Mouse (Mus musculus) left cerebral cortex, postnatal 25 days (tissue): Measurements from ENCODE around the gene Stxbp5l. TPM values are rescaled to one million over a fixed set of nuclear protein-coding genes. Genes with fewer than 3 reads are reported as not detected.
A peak's percentile ranks its signal among the peaks of the same experiment; 100 is the strongest.
"Not testable (repeated sequence)": the region's sequence is repeated elsewhere in the genome, so short reads cannot be mapped to it uniquely, and the experiment has no call there.

Experiments used
- DNase-seq, 2 experiments: peaks; one replicate each; pipeline ENCODE4 v3.0.0; 2022; ENCODE audit warnings: low spot score in 2 of 2, mixed read lengths in 1 of 2
- intact Hi-C: fragments of 180-260 bp; cut with DNase I; formaldehyde crosslinking; loops from one replicate; pipeline ENCODE4 v1.15.1; 2025
- total RNA-seq, 2 experiments: library from RNA; stranded (reverse); gene quantifications; 2 replicates each; pipeline ENCODE4 v1.2.3; 2021

Stxbp5l gene
- 100 to 1,000 TPM; 103 to 114 TPM for total RNA-seq

DNA sequence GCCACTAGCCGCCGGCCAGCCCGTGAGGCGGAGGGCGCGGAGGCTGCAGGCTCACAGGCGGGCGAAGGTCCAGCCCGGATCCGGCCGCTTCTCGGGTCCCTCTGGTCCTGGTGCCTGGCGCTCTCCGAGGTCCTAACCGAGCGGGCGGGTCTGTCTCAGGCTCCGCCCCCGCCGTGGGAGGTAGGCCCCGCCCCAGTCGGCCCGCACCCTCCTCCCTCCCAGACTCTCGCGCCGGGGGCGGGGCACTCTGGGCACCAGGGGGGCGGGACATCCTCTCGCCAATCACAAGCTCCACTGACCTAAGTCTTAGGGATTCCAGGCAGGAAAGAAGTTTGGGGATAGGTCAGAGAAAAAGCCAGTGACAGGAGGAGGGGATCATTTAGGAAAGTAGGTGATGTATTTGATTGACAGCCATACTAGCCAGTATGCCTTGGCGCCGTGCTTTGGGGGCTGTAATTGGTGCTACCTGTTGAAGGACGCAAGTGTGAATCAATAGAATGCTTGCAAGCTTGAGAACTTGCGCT lies at the start of gene Stxbp5l:
Stxbp5l (minus strand) TSS at position 142 of the 524 bp plus-strand sequence.
- DNase-seq = peak; percentile 96 to 98
- intact Hi-C loops = loop anchor here (2.0 to 10.0 kb wide), 3 partner anchors 122 to 298 kb away; partner anchors contain the start of gene Ndufb4

DNA sequence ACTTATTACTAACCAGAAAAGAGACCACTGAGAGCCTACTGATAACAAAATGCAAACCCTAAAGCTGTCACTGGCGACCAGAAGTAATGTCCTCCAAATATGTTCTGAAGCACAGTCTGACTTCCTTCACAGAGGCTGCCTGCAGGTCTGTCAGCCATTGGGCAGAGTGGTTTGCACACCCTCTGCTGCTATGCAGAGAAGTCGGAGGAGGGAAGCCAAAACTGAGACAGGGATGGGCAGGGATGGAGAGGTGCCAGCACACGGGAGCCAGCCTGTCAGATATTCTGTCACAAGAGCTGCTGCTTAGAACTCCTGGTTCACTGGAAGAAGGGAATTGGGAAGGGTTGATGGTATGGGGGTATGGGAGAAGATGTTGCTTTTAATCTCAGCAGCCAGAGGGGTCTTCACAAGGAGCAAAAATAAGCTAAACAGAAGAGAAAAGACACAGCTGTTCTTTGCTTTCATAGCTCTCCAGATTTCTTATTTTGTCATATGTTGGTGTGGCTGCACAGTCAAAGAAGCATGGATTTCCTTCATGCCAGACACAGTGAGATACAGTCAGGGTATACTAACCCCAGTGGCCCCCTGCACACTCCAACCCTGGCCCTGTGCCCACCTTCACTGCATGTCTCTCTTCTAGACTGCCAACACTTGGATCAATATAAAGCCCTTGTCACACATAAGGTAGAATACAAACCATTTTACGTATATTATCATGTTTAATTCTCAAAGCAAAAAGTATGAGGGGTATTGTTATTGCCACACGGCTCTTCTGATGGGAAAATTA lies 48.8 kb upstream of the Stxbp5l start:
- intact Hi-C loops = loop anchor here (5.0 kb wide), 1 partner anchor 99 kb away; no protein-coding TSS in a partner anchor
- DNase-seq = peak; percentile 35 to 86

DNA sequence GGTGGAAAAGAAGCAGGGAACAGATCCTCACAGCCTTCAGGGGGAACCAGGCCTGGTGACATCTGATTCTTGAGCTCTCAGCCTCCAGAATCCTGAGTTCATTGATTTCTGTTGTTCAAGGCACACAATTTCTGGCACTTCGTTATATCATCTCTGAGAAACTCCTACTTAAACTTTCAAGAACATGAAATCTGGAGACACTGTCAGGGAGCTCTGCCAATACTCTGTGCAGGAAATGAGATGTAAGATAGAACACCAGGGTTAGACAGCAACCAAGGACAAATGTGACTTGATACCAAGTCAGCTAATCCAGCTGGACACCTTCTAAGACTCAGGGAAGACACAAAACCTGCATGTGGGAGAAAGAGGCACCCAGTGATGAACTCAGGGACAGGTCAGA lies 40.7 kb upstream of the Stxbp5l start:
- intact Hi-C loops = loop anchor here (2.0 kb wide), 1 partner anchor 23 kb away; no protein-coding TSS in a partner anchor
- peak in 1 of 2 experiments; percentile 65 for DNase-seq

DNA sequence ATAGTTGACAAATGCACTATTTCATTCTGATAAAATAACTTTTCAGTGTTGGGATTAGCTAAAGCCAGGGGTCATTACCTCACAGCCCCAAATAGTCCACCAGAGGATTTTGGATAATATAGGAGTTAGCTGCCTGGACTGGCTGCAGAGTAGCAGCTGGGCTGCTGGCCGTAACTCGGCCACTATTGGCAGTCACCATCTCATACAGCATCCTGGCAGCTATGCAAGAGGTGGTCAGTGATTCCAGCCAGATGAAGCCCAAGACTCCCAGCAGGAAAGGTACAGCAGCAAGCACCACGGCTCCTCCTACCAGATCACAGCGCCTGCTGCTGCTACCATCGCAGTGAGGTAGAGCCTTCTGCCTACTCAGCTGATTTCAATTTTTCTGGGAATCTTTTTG lies 38.1 kb upstream of the Stxbp5l start:
- intact Hi-C loops = no loop called here
- DNase-seq = no peak

DNA sequence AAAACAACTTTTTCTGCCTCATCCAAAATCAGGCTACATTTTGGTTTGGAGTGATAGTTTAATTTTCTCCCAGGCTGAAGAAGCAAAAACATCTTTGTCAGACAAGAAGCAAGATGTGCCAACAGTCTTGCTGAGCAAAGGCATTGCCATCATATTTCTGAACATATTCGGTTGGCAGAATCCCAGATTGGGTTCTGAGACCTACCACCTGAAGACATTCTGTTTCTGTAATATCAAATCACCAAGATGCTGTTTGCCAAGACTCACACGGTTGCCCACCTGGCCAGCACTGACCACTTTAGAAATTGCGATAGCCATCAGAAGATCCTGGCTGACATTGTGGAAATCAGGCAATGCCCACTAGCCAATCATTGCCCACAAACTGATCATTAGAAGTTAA lies 37.1 kb upstream of the Stxbp5l start:
- DNase-seq = no peak
- intact Hi-C loops = no loop called here

DNA sequence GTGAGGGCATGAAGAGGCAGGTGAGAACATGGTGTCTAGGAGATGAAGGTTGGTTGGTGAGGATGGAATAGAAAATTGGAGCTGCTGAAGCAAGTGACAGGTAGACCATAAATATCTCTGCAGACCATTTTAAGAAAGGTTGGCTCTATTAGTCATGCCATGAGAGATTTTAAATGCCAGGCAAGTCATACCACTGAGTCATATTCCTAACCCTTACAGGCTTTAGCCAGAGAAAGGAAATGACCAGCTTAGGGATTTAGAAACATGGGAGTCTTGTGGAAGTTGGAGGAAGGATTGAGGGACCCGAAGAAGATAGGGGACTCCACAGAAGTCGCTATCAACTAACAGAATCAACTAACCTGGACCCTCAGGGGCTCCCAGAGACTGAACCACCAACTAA lies 35.8 kb upstream of the Stxbp5l start:
- DNase-seq = no peak
- intact Hi-C loops = no loop called here

DNA sequence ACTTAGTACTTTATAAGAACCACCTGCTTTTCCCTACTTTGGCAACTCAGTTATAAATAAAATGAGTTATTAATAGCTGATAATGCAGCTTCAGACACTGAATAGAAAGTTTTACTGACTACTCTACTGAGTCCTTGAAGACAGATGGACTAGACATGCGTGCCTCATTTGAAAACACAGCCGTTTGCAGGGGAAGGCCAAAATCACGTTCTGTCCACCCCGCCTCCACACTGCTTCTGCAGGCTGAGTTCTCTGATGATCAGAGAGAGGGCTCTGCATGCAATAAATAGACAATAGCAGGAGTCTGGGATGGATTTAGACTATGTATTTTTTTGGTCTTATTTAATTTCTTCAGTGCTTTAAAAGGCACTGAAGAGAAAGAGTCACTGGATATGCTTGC lies 20.8 kb upstream of the Stxbp5l start:
- DNase-seq = peak in 1 of 2 experiments; percentile 52

DNA sequence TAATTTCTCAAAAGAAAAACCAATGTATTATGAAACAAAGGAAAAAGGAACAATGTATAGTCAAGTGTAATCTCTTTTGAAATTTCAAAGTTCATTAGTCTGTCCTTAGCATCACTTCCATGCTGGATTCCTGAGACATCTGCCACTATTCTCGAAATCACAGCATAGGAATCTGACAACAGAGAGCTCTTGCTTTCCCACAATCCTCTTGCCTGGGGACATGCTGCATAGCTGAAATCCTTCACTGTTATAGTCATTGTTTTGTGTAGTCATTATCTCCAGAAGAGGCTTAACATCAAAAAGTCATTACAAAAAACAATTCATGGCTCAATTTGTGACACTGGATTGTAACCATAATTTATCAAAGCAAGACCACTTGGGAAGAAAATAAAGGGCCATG lies 20.2 kb upstream of the Stxbp5l start:
- no peak for DNase-seq
- intact Hi-C loops = no loop called here

More for the DNA sequence above, 20.8 kb upstream of the Stxbp5l start:
- intact Hi-C loops = no loop called here

DNA sequence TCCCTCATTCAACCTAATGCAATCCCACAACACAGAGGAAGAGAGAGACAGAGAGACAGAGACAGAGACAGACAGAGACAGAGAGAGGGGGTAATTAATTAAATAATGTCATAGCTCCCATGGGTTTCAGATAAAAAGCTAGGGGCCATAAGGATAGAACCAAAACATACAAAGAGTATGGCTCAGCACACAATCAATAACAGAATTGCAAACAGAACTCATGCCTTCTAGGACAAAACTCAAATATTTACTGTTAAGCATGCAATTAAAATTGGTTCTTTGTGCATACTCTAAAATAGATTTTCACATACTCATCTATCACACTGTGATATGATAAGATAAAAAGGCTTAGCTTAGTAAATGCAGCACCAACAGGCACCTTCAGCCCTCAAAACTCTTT lies 5.2 kb upstream of the Stxbp5l start:
- intact Hi-C loops = loop anchor here (10.0 kb wide), 1 partner anchor 265 kb away; the partner anchor contains the start of gene Ndufb4

DNA sequence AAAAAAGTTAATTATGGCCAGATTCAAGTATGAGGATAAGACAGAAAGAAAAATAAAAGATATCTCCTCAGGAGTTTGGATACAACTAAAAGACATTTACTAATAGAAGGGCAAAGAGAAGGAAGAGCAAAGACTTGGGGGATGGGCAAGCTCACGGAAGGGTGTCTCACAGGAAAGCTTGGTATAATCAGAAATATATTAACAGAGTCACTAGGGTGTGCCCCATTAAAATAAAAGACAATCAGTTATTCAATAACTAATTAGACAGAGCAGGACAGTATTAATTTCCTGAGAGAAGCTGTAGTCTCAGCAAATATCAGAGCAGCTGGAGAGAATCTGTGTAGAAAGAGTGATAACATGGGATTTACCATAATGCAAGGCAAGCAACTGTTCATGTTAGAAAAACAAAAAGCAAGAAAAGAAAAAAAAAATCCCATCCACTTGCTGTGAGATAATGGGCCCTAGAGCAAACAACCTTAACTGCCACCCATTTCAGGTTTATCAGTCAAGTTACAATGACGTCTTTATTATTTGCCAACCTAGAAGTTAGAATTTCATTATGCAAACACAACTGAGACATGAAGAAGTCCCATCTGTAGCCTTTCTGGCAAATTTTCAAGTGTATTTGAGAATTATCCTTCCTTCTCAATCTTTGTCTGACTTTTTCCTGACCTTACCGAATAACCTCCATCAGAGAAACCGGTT lies 4.6 kb upstream of the Stxbp5l start:
- intact Hi-C loops = loop anchor here (10.0 kb wide), 1 partner anchor 265 kb away; the partner anchor contains the start of gene Ndufb4
- DNase-seq = no peak

More for the DNA sequence above, 5.2 kb upstream of the Stxbp5l start:
- DNase-seq = no peak

DNA sequence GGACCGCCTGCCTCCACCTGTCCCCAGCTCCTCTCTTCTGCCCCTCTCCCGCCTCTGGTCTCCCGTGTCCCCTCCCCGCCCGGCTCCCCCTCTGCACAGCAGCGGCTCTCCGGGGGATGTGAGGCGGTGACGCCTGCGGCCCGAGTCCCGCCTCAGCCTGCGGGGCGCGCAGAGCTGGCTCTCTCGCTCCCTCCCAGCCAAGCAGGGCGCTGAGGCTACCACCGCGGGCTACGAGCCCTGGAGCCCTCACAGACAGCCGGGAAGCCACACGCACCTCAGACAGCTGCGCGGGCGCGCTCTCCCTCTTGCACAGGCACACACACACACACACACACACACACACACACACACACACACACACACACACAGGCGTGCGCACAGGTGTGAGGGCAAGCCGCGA lies 393 bp downstream of the Stxbp5l start:
- DNase-seq = peak; percentile 68 to 71
- intact Hi-C loops = loop anchor here (2.0 to 10.0 kb wide), 3 partner anchors 123 to 298 kb away; partner anchors contain the start of gene Ndufb4

DNA sequence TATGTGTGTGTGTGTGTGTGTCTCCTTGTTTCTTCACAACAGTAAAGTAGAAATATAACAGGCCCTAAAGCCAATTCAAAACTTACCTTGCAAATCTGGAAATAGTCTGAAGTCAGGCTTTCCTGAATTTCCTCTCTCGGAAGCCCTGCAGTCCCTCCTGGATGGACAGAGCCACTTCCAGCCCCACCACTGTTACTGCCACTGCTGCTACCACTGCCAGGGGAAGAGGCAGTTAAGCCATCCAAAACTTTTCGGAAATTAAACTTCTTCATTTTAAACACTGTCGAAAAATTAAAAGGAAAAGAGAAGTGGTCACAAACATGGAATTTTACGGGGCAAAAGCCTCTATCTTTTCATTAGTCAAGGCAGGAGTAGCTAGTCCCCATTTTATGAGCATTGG lies 1.3 kb downstream of the Stxbp5l start:
- intact Hi-C loops = loop anchor here (5.0 to 10.0 kb wide), 2 partner anchors 124 to 271 kb away; partner anchors contain the start of gene Ndufb4
- no peak for DNase-seq

DNA sequence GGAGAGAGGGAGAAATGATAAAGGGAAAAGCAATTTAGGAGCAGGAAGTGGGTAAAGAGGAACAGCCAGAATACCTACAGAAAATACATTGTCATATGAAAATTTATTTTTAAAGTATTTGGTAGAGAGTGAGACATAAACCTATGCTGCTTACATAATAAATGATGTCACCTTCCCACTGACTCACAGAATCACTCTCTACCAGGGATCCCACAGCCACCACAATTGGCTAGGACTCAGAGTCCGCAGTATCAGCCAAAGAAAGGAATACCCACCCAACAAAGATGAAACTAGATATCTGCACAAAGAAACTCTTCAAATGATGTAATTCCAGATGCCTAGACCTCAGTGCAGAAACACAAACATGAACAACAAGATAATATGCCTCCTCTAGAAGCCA lies 12.0 kb downstream of the Stxbp5l start:
- intact Hi-C loops = no loop called here
- peak in 1 of 2 experiments; percentile 65 for DNase-seq

DNA sequence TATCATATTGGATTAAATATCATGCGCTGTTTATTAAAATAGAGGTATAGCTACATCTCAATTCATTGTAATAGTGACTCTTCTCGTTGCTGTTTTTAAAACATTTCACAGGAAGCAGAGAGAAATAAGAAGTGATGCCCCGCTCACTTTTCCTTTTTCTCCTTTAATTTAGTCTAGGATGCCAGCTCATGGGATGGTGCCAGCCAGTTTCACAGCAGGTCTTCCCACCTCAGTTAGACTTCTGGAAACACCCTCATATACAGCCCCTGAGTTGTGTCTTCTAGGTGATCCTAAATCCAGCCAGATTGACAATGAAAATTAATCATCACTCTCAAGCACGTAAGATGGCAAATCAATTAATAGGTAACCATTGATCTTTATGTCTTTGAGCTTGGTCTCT lies 17.3 kb downstream of the Stxbp5l start:
- intact Hi-C loops = no loop called here
- DNase-seq = peak in 1 of 2 experiments; percentile 6

DNA sequence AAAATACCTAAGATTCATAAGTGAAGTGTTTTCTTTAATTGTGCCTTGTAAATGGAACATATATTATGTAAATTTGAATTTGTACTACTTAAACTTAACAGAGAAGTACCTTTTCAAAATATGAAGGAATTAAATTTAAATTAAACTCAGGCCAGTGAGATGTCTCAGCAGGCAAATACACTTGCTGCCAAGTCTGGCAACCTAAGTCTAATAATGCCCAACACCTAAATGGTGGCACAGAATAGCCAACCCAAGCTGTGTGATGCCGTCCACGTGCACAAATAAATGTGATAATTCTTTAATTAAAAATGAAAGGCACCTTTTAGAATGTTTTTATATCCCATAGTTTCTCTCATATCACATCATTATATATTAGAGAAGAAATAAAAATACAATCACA lies 20.8 kb downstream of the Stxbp5l start:
- intact Hi-C loops = no loop called here
- DNase-seq = no peak

DNA sequence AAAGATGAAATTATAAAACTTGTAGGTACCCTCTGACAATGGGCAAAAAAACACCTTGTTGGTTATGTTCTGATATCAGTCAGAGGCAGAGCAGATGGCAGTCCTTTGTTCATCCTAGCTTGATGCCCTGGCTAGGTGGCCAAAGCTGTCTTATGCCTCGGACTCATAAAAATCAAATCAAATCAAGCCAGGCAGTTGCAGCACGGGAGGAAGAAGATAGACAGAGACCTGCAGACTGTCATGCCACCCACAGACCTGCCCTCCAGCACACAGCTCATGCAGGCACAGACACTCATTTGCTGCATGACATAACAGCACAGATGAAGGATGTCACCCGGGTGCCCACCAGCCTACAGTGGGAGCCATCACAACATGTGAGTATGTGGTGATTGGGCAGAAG lies 29.1 kb downstream of the Stxbp5l start:
- intact Hi-C loops = no loop called here
- no peak for DNase-seq

DNA sequence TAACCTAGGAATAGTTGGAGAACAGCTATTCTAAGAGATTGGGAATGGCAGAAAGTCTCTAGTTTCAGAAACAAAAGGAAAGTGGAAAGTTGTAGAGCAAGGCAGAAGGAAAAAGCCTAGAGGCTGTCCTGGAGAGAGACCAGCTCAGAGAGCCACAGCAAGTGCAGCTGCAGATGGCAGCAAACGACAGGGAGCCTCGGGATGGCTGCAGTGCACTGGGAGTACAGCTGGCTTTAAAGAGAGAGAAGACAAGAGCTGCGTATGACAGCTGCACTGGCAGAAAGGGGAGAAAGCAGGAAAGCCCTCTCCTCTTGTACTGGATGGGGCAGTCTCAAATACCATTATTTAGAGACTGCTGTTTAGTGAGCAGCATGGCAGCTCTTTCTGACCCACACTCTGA lies 37.7 kb downstream of the Stxbp5l start:
- peak in 1 of 2 experiments; percentile 33 for DNase-seq
- intact Hi-C loops = no loop called here

DNA sequence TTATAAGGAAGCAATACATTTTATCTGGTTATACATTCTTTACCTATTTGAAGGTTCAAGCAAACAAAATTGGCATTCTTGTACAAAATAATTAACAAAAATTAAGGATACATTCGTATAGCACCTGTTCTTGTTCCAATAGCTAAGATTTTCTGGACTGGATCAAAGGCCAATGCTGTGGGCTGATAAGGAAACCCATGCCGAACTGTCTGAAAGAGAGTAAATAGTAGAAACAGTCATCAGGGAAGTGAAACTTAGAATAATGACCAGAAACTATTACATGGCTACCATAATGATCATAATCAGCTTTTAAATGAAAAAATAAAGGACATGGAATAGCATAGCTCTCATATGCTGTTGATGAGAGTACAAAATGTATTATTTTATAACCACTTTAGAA lies 39.8 kb downstream of the Stxbp5l start:
- intact Hi-C loops = no loop called here

DNA sequence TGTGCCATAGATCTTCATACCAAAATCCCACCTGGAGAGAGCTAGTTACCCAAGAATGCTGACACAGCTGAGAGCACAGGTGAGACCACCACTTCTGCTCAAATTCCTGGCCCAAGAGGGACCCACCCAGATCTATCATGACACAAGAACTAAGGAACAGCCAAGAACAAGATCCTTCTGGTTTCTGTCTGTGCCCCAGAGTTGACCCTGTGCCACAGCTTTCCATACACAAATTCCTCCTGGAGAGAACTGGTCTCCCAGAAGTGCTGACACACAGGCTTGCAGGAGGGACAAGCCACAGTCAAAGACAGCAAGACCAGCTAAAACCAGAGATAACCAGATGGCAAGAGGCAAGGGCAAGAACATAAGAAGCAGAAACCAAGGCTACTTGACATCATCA lies 43.3 kb downstream of the Stxbp5l start:
- intact Hi-C loops, DNase-seq: not testable (repeated sequence)

More for the DNA sequence above, 39.8 kb downstream of the Stxbp5l start:
- no peak for DNase-seq

DNA sequence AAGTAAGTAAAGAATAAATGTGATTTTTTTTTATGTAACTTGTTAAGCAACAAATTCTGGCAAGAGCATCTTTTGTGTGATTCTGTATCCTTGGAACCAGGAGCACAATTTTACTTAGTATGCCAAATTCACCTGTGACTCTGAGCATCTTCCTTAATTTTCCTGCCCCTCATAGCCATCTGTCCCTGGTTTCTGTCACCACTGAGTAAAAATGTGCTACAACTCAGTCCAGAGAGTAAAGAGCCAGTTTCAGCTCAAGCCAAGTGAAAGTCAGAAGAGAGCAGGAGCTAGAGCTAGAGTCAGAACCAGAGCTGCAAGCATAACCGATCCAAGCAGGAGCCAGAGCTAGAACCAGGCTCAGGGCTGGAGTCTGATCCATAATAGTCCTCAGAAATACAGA lies 46.6 kb downstream of the Stxbp5l start:
- intact Hi-C loops = no loop called here

More for the DNA sequence above, 46.6 kb downstream of the Stxbp5l start:
- no peak for DNase-seq
